Mouse (Mus musculus): Measurements from ENCODE around the gene Magi2. TPM values are rescaled to one million over a fixed set of nuclear protein-coding genes. Genes with fewer than 3 reads are reported as not detected.
"Not testable (repeated sequence)": the region's sequence is repeated elsewhere in the genome, so short reads cannot be mapped to it uniquely, and the experiment has no call there.

Magi2 gene
- polyA plus RNA-seq, 1 experiment = 0.18 TPM

- no peak overlapping the region for H3ac ChIP-seq (ENCODE audit: control insufficient read depth, insufficient read length, low read depth)
- H3K36me3 ChIP-seq (ENCODE audit: control insufficient read depth, insufficient read depth) = no peaks in the 10 kb centered on the region
- no peaks in the 10 kb centered on the region for H3K79me2 ChIP-seq (ENCODE audit: control insufficient read depth, insufficient read depth)
- no peaks in the 10 kb centered on the region for H3K27me3 ChIP-seq (ENCODE audit: control insufficient read depth, insufficient read depth, insufficient read length)
- TF ChIP-seq MYOD1 (IDR thresholded peaks at IDR 0.05; ENCODE audit: control insufficient read depth, insufficient read length, low read depth) = no peak
- no peak for TF ChIP-seq CTCF (IDR thresholded peaks at IDR 0.05; ENCODE audit: control insufficient read depth, insufficient read depth, insufficient read length)
- H3K79me3 ChIP-seq (ENCODE audit: low read depth) = no peaks in the 10 kb centered on the region
- no peak overlapping the region for H3K4me3 ChIP-seq (ENCODE audit: insufficient read depth, poor library complexity, severe bottlenecking)
Observed at GRCm38 (mm10) chr5:19395876-19396275, 169.0 kb downstream of the Magi2 start.

DNA sequence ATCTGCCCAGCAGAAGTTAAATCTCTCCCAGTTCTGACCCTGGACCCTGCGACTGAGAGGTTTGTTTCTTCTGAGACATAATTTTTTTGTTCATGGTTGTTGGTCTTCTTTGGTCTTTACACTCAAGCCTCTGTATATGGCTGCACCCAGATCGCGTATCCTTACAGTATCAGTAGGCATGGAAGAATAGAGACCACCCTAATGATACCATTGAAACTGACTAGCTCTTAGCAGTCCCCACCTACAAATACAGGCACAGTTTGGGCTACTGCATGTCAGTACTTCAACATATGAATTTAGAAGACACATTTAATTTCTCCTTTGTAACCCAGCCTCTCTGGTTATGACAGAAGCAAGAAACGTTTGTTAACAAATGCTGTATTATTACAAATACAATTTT lies 173.5 kb downstream of the Magi2 start:
- TF ChIP-seq CTCF (IDR thresholded peaks at IDR 0.05; ENCODE audit: control insufficient read depth, insufficient read depth, insufficient read length) (no peak), USF1 (IDR thresholded peaks at IDR 0.05; ENCODE audit: low read depth) (no peak), MYOG (IDR thresholded peaks at IDR 0.05; ENCODE audit: control insufficient read depth, extremely low read depth, insufficient read length) (no peak), MAX (IDR thresholded peaks at IDR 0.05) (no peak), MYOD1 (IDR thresholded peaks at IDR 0.05; ENCODE audit: control insufficient read depth, insufficient read length, low read depth) (no peak), CEBPB (IDR thresholded peaks at IDR 0.05; ENCODE audit: low read depth) (no peak)
- H3K79me2 ChIP-seq (ENCODE audit: control insufficient read depth, insufficient read depth) = no peaks in the 10 kb centered on the region
- H3K4me3 ChIP-seq (ENCODE audit: insufficient read depth, poor library complexity, severe bottlenecking) = no peak overlapping the region
- no peaks in the 10 kb centered on the region for H3K36me3 ChIP-seq (ENCODE audit: control insufficient read depth, insufficient read depth)
- no peak overlapping the region for H3ac ChIP-seq (ENCODE audit: control insufficient read depth, insufficient read length, low read depth)
- no peaks in the 10 kb centered on the region for H3K27me3 ChIP-seq (ENCODE audit: control insufficient read depth, insufficient read depth, insufficient read length)
- H3K79me3 ChIP-seq (ENCODE audit: low read depth) = no peaks in the 10 kb centered on the region

DNA sequence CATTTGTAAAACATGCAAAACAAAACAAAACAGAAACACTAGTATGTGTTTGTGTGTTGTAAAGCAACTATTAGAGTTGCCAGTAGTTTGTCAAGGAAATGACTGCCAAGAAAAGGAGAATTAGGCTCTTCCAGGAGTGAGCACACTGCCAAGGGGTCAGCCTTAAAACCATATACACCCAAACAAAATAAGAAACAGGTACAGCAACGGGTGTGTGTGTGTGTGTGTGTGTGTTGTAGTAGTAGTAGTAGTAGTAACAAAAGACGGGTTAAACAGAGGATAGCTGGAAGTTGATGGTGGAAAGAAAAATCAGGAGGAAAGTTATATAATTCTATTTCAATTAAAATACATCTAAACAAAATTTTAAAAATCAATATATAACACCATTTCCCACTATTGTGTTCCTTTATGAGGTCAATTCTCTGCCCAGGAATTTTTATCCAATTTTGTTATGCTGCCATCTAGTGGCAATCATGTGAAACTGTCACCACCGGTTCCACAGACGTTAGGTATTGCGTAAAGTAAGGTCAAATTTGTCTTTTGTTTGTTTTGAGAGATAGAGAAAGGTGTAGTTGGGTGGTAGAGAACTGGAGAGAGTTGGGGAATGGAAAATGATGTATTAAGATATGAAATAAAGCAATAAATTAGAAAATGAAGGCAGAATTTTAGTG lies 174.0 kb downstream of the Magi2 start:
- Histone ChIP-seq H3K79me2 (ENCODE audit: control insufficient read depth, insufficient read depth) (no peaks in the 10 kb centered on the region), H3ac (ENCODE audit: control insufficient read depth, insufficient read length, low read depth) (no peak overlapping the region), H3K27me3 (ENCODE audit: control insufficient read depth, insufficient read depth, insufficient read length) (no peaks in the 10 kb centered on the region), H3K4me3 (ENCODE audit: insufficient read depth, poor library complexity, severe bottlenecking) (no peak overlapping the region), H3K79me3 (ENCODE audit: low read depth) (no peaks in the 10 kb centered on the region), H3K36me3 (ENCODE audit: control insufficient read depth, insufficient read depth) (no peaks in the 10 kb centered on the region)
- TF ChIP-seq CEBPB (IDR thresholded peaks at IDR 0.05; ENCODE audit: low read depth) = peak; percentile 80
- no peak for TF ChIP-seq MYOG (IDR thresholded peaks at IDR 0.05; ENCODE audit: control insufficient read depth, extremely low read depth, insufficient read length)

GRCm38 (mm10) chr5:19404268-19404667 lies 177.4 kb downstream of the Magi2 start:
- H3K79me2 ChIP-seq (ENCODE audit: control insufficient read depth, insufficient read depth); H3K79me3 ChIP-seq (ENCODE audit: low read depth): not testable (repeated sequence)

GRCm38 (mm10) chr5:19414556-19414955 lies 187.7 kb downstream of the Magi2 start:
- TF ChIP-seq MAX (IDR thresholded peaks at IDR 0.05) (no peak), CTCF (IDR thresholded peaks at IDR 0.05; ENCODE audit: control insufficient read depth, insufficient read depth, insufficient read length) (no peak), CEBPB (IDR thresholded peaks at IDR 0.05; ENCODE audit: low read depth) (no peak), MYOG (IDR thresholded peaks at IDR 0.05; ENCODE audit: control insufficient read depth, extremely low read depth, insufficient read length) (no peak), USF1 (IDR thresholded peaks at IDR 0.05; ENCODE audit: low read depth) (no peak), FOSL1 (IDR thresholded peaks at IDR 0.05; ENCODE audit: insufficient read depth, low read length, poor library complexity, severe bottlenecking) (no peak), MYOD1 (IDR thresholded peaks at IDR 0.05; ENCODE audit: control insufficient read depth, insufficient read length, low read depth) (no peak)
- no peaks in the 10 kb centered on the region for H3K79me3 ChIP-seq (ENCODE audit: low read depth)
- H3ac ChIP-seq (ENCODE audit: control insufficient read depth, insufficient read length, low read depth) = no peak overlapping the region
- H3K27me3 ChIP-seq (ENCODE audit: control insufficient read depth, insufficient read depth, insufficient read length) = no peaks in the 10 kb centered on the region
- no peak overlapping the region for H3K4me3 ChIP-seq (ENCODE audit: insufficient read depth, poor library complexity, severe bottlenecking)
- no peaks in the 10 kb centered on the region for H3K79me2 ChIP-seq (ENCODE audit: control insufficient read depth, insufficient read depth)
- H3K36me3 ChIP-seq (ENCODE audit: control insufficient read depth, insufficient read depth) = no peaks in the 10 kb centered on the region

More at GRCm38 (mm10) chr5:19404268-19404667, 177.4 kb downstream of the Magi2 start:
- H3K36me3 ChIP-seq (ENCODE audit: control insufficient read depth, insufficient read depth); H3K27me3 ChIP-seq (ENCODE audit: control insufficient read depth, insufficient read depth, insufficient read length); H3ac ChIP-seq (ENCODE audit: control insufficient read depth, insufficient read length, low read depth); H3K4me3 ChIP-seq (ENCODE audit: insufficient read depth, poor library complexity, severe bottlenecking): not testable (repeated sequence)

GRCm38 (mm10) chr5:19429290-19429689 lies 202.5 kb downstream of the Magi2 start:
- TF ChIP-seq FOSL1 (IDR thresholded peaks at IDR 0.05; ENCODE audit: insufficient read depth, low read length, poor library complexity, severe bottlenecking) (no peak), USF1 (IDR thresholded peaks at IDR 0.05; ENCODE audit: low read depth) (no peak), CEBPB (IDR thresholded peaks at IDR 0.05; ENCODE audit: low read depth) (no peak), MYOG (IDR thresholded peaks at IDR 0.05; ENCODE audit: control insufficient read depth, extremely low read depth, insufficient read length) (no peak), MAX (IDR thresholded peaks at IDR 0.05) (no peak), MYOD1 (IDR thresholded peaks at IDR 0.05; ENCODE audit: control insufficient read depth, insufficient read length, low read depth) (no peak)
- Histone ChIP-seq H3K27me3 (ENCODE audit: control insufficient read depth, insufficient read depth, insufficient read length) (no peaks in the 10 kb centered on the region), H3ac (ENCODE audit: control insufficient read depth, insufficient read length, low read depth) (no peak overlapping the region), H3K79me2 (ENCODE audit: control insufficient read depth, insufficient read depth) (no peaks in the 10 kb centered on the region), H3K36me3 (ENCODE audit: control insufficient read depth, insufficient read depth) (no peaks in the 10 kb centered on the region), H3K79me3 (ENCODE audit: low read depth) (no peaks in the 10 kb centered on the region), H3K4me3 (ENCODE audit: insufficient read depth, poor library complexity, severe bottlenecking) (no peak overlapping the region)

All from C2C12 (cell line).